Mouse (Mus musculus) lung, adult 18-20 months (tissue): Measurements from ENCODE around the gene Prm2.
"Not testable (repeated sequence)": the region's sequence is repeated elsewhere in the genome, so short reads cannot be mapped to it uniquely, and the experiment has no call there.

Experiments used
- DNase-seq, 2 experiments: peaks; one replicate each; pipeline ENCODE4 v3.0.0; 2022; ENCODE audit warnings: mixed read lengths in 2 of 2

The Prm2 gene

DNA sequence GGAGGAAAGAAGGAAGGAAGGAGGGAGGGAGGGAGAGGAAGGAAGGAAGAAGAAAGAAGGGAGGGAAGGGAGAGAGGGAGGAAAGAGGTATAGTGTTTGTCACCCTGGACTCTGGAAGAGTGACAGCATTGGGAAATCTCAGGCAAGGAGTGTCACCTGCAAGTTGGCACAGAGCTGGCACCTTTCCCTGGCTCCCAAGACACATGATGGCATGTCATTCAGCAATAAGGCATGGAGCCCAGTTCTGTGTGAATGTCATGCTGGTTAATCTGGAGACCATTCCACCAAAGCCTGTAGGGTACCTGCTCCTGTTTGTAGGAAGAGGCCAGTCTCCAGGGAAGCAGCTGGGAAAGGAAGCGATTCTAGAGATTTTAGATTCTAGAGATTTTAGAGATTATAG lies 14.4 kb upstream of the Prm2 start:
- no peak for DNase-seq

DNA sequence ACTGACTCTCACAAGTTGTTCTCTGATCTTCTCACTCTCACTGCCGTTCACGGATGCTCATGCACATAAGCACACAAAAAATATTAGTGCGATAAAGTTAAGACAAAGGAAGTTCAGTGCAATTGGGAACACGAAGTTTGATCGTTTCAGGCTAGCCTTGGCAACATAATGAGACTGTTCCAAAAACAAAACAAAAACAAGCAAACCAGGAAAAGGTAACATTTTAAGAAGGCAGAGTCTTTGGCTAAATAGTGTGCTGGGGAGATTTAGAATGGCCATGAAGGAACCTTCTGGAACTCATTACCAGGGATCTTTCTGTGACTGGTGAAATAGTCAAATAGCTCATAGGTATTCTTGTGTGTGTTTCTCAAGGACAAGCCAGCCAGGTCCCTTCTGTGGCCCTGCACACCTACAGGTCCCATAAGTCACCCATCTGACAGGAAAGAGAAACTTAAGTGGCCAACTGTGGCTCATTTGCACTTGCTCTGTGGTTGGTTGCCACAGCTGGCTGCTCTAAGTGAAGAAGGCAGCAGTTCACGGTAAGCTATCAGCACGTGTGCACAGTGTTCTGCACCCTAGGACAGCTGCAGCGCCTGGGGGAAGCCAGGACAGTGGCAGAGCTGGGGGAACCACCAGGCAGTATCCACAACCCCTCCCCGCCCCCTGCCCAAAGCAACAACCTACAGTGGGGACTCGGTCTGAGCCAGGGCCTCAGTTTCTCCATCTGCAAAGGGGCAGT lies 10.0 kb upstream of the Prm2 start, which contains the start of gene Prm1:
Gene Prm1, minus strand, starts transcription at position 51 of the 739 bp plus-strand sequence.
- no peak for DNase-seq

DNA sequence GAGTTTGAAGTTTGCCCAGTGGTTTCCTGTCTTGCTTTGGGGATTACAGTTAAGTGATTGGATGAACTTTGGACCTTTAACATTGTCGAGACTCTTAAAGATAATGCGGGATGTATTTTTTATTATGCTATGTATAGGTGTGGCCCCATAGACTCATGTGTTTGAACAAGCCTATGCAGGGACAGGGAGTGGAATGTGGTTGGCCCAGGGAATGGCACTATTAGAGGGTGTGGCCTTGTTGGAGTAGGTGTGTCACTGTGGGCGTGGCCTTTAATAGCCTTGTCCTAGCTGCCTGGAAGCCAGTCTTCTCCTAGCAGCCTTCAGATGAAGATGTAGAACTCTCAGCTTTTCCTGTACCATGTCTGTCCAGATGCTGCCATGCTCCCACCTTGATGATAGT lies 6.5 kb upstream of the Prm2 start:
- not testable (repeated sequence) for DNase-seq

DNA sequence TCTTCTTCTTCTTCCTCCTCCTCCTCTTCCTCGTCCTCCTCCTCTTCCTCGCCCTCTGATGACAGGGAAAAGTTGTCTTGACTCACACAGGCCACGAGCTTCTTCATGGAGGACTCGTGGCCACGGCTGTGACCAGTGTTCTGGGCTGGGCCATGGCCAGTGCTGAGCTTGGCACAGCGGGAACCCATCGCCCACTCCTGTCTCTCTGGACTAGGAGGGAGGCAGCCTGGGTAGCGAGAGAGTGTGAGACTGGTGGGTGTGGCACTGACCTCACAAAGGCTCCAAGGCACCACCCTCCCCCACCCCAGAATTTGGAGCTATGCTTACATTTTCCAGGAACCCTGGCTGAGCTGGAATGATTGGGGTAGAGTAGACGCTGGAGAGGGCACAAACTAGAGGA lies 5.2 kb downstream of the Prm2 start, which contains the start of gene Prm3:
Gene Prm3, minus strand, starts transcription at position 213 of the 400 bp plus-strand sequence.
- DNase-seq: no peak

DNA sequence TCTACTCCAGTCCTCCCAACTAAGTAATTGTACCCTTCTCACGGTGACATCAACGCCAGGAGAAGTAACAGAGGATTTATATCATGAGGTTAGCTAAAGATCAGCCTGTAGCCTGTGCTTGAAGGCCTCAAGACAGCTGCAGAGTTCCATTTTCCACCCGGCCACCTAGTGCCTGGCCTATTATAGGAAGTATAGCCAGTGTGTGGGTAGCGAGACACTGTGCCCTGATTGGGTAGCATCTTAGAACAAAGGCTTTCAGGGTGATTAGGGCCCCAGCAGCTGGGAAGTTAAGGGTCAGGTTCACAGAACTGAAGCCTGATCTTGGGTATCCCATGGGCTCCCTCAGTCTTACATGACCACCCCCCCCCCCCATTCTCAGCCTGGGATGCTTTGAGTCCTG lies 7.1 kb downstream of the Prm2 start:
- DNase-seq: no peak

DNA sequence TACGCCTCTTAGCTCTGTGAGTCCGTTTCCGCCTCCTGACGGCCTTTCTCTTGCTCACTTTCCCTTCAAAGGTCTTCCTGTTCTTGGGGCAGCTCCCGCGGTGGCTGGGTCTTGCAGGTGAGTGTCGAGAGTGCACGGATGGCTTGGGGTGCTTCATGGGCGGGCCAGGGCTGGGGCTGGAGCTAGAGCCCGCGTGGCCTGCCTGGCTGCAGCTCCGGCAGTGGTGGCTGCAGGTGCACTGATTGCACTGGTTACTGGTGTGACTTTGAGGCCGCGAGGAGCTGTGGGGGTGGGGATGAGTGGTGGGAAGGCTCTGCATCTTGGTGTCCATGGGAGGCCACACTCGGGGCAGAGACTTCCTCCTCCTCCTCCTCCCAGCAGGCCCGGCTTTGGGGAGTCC lies 7.7 kb downstream of the Prm2 start, which contains the start of gene Tnp2:
Gene Tnp2, minus strand, starts transcription at position 390 of the 400 bp plus-strand sequence.
- no peak for DNase-seq

DNA sequence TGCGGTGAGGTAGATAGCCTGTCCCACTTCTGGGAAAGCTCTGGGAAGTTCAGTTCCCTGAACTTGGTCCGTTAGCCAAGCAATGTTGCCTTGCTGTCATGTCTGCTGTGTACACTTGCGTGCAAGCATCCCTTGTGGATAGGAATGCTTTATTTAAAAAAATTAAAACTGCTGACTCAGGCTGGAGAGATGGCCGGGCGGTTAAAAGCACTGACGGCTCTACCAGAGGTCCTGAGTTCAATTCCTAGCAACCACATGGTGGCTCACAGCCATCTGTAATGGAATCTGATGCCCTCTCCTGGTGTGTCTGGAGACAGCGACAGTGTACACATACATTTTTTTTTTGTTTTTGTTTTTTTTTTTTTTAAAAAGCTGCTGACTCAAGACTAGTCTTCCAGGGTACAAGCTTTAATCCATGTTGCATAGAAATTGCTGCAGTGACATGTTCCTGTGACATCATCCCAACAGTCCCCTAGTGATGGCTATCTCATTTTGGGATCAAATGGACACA lies 8.3 kb downstream of the Prm2 start:
- no peak for DNase-seq

DNA sequence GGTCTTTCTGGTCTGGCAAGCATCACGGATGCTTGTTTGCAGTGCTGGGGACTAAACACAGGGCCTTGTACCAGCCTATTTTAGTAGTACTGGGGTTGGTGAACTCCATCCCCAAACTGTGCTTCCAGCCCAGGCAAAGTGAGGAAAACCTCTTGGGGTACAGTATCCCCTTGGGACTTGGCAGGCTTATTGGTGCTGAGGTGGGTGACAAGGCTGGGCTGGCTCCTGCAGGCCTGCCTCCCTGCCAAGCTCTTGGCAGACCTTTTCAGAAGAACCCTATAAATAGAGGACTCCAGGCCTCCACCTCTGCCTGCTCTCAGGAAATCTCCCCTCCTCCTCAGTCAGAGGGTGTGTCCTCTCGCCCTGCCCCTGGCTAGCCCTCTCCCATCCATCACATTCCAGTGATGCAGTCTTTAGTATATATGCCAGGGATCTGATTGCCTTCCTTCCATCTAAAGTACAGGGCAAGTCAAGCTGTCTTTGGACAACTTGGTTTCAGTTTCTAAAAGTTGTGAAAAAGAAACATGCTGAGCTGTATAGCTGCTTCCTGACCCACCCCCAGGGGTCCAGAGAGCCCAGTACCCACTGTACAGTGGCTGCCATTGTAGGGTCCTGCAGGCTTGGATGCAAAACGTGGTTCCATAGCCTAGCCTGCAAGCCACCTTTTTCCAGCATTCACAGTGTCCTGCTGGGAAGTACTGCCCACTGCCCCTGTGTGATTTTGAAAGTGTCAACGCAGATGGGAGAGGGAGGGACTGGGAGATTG lies 9.0 kb downstream of the Prm2 start:
- DNase-seq: no peak

DNA sequence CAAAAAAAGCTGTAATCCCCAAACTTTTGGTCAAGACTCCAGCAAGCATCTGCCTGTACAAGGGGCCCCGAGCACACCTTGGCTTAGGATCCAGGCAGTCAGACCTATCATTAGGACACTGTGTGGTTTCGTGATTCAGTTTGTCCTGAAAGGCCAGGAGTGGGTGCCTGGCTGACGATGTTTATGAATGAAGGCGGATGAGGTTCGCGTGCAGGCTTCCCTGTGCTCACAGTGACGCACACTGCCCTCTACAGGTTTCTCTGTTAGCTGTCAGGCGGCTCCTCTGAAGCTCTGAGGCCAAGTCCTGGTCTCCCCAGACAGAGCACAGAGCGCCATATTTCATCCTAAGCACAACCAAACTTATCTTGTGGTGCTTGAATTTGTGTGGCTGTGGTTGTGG lies 9.6 kb downstream of the Prm2 start:
- DNase-seq: peak; percentile 84 to 88

DNA sequence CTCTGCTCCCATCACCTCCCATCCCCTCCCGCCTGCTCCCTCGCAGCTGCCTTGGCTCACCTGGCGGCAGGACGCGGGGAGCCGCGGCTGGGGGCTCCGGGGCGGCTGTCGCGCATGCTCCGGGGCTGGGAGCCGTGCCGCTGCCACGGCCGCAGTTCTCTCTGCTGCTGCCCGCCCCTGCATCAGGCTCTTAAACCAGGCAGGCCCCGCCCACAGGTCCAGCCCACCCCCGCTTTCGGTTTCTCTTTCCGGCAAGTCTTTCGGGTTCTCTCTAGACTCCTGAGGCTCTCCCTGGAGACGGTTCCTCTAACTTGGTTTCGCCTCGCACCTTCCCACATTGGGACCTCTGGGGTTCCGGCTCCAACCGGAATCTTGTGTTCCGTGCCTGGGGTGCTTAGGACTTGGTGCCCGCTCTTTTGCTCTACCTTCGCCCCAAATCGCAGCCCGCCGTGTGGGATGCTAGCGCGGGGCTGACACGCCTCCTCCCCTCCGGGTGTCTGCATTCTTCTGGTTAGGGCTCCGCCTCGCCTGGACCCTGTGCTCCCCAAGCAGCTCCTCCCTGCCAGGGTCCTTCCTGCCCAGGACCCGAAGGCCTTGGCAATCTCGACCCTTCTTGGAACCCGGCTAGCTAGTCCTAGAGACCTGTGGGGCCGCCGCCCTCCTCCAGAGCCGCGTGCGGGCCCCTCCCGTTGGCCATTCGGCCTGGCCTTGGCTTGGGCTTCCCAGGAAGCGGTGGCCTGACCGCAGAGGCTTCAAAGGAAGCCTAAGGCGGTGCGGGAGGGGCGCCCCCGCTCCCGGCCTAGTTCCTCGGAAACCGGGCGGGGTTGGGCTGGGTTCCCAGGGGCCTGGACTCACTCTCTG lies 10.3 kb downstream of the Prm2 start, which contains the start of gene Socs1:
Gene Socs1, minus strand, starts transcription at position 166 of the 861 bp plus-strand sequence.
- DNase-seq: peak; percentile 87 to 91

DNA sequence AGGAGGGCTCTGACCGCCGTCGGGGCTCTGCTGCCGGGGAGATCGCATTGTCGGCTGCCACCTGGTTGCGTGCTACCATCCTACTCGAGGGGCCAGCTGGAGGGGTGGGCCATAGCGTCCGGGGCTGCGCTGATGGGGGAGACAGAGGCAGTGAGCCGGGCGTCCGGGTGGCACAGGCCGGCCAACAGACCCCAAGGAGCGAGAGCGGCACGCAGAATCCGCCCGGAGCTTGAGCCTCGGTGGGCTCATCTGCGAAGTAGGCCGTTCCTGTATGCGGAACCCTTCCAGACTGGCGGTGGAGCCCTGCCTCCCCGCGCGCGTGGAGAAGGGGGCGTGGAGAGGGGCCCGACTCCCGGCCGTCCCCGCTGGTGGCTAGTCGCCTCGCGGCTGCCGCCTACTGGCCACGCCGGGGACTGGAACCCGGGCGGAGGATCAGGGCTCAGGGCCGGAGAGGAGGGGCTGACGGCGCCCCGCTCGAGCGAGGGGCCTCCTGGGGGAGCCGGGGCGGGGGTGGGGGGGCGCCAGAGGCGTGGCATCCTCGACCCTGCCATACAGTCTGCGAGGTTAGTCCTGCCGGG lies 11.1 kb downstream of the Prm2 start:
- peak; percentile 85 to 91 for DNase-seq

DNA sequence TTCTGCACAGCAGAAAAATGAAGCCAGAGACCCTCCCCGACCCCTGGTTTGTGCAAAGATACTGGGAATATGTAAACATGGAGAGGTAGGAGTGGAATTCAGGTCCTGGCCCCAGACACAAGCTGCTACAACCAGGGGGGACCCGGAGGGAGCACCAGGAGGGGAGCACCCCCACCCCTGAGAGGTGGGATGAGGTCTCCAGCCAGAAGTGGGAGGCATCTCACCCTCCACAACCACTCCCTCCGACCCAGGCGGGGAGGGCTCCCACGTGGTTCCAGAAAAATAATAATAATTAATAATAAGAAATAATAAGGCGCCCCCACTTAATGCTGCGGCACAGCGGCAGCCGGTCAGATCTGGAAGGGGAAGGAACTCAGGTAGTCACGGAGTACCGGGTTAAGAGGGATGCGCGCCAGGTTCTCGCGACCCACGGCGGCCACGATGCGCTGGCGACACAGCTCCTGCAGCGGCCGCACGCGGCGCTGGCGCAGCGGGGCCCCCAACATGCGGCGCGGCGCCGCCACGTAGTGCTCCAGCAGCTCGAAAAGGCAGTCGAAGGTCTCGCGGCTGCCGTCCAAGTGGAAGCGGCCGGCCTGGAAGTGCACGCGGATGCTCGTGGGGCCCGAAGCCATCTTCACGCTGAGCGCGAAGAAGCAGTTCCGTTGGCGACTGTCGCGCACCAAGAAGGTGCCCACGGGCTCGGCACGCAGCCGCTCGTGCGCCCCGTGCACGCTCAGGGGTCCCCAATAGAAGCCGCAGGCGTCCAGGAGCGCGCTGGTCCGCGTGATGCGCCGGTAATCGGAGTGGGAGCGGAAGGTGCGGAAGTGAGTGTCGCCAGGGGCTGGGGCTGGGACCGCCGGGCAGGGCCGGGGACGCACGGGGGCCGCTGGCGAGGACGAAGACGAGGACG lies 11.8 kb downstream of the Prm2 start:
- no peak for DNase-seq

DNA sequence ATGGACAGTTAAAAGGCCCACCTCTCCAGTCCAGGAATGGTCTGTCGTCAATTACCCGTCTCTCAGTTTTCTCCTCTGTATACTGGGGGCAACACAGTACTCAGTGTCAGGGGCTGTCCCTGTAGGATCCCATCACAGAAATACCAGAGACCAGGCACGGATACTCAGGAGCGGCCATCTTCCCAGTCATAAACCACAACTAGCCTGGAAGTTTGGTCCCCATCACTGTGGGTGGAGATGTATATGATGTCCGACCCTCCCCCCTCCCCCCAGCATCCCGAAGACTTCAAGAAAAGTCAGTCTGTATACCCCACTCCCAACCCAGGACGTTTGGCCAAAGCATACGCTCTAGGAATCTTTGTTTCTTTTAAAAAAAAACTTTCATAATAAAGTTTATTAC lies 12.5 kb downstream of the Prm2 start:
- no peak for DNase-seq

DNA sequence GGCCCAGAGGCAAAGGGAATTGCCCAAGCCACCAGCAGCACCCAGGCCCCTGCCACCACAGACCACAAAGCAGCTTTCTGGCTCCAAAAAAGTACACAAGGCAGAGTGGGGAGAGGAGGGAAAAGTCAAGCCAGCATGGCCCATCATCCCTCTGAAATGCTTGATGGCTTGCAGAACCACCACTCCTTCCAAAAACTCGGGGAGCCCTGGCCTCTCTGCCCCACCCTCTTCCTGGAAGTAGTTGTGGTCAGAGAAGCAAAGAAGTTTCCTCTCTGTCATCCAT lies 12.8 kb downstream of the Prm2 start:
- DNase-seq: no peak

DNA sequence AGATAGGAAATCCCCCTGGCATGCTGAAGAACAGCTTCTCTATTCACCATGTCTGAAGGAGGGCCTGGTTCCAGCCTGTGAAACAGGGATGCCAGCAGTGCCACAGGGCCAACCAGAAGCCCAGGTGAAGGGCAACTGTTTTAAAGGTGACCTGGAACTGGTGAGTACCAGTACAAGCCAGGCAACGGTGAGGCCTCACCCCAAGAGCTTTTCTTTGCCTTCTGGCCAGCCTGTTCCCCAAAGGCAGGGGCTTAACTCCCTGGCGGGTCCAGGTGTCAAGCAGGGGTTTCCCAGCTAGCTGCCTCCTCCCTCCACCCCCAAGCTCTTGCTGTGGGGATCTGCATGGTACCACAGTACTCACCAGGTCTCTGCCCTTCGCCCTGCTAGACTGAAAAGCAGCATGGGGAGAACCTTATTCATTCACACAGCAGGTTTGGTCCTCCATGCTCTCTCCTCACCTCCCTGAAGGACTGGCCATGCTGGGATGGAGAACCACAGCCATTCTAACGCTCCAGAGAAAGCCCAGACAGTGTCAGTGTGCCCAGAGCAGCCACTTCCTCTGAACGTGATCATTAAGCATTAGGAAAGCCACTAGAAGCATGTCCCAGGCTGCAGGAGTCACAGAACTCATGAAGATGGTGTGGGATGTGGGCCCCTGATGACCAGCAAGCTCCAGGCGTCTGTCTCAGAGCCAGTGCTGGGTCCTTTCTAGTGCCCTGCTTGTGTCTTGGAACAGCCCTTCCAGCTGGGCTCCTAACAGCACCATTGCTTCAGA lies 13.4 kb downstream of the Prm2 start:
- no peak for DNase-seq

DNA sequence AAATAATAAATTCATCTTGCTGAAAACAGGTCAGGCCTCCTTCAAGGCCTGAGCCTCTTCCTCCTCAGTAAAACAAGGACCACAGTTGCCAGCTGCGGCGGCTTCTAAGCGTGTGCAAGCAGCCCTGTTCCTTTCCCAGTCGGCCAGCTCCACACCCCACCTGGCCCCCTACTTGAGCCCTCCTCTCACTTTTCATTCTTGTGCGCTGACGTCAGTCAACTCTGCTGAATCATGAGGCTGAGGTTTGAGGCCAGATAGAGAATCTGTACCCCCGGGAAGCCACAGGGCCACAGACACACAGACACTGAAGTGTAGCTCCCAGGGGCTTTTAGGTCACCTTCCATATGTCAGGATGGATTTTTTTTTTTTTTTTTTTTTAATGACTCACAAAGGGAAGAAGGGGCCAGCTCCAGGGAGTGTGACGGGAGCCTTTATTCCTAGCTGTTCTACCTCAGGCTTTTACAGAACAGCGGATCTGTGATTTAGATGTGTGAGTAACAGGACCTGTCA lies 14.0 kb downstream of the Prm2 start:
- DNase-seq: no peak

DNA sequence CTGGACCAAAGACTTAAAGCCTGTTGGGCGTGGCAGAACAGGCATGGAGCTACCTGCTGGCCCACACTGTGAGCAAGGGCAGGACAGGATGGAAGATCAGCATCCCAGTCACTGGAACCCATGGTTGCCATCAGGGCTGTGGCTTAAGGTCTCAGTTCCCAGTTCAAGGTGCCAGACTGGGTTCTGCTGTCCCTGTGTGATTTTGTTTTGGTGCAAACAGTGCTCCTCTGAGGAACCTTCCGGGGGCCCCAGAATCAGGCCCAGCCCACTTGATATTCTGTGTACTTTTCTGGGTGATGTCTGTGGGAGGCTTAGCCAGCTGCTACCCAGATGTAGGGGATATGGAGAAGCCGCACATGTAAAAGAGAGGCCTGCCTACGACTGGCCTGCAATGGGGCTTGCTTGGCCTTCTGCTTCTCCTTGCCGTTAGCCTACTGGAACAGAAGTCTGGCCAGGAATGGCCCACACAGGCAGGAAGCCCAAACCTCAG lies 15.3 kb downstream of the Prm2 start:
- no peak for DNase-seq

DNA sequence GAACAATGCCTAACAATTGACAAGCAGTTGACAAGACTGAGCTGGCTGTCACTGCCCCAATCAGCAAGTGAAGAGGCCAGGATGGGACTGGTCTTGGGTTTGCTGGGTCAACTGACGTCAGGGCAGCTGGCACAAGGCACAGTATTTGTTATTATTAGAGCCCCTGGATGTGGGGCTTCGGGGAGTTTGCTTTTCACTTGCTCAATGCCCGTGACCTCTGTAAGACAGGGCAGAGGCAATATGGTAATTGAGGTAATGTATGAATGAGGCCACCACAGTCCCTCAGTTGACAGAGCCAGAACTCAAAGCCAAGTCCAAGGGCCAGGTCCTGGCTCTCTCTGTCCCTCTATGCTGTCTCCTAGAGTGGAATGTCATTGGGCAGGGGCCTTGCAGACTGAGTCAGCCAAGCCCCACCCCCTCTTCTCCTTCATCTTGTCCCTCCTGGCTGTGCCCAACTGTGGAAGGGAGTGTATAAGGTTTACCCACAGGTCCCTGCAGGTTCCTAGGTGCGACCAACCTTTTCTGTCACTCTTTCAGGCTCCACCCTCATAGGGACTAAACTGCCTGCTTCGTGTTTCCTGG lies 18.3 kb downstream of the Prm2 start:
- DNase-seq: no peak

DNA sequence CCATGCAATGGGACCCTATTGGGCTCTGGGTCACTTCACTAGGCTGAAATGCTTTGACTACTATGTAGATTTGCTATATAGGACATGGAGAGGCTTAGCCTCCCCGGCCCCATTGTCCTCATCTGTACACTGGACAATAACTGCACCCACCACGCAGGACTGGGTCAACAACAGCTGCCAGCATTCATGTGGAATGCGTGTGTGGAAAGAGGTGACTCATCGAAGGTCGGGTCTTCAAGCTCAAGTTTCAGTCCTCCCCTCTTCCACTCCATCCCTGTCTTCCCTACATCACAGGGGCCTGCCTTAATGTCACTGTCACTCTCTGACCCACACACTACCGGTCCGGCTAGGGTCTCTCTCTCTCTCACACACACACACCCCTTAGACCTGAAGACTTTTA lies 19.6 kb downstream of the Prm2 start:
- no peak for DNase-seq

DNA sequence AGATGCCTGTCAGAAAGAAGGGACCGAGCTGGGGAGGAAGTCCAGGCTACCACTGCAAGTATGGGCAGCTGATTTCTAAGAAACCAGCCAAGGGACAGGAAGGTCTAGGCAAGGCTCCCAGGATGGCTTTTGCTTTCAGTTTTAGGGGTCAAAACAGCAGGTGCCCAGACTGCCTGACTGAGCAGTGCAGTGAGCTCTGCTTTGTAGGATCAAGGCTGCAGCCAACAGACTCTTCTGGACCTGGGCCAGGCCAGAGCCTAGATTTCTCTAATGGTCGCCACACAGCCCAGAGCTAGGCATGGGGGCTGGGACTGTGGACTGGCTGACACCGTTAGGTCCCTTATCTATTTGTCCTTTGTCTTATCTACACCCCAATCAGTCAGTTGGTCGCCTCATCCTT lies 21.2 kb downstream of the Prm2 start:
- no peak for DNase-seq
